Mouse (Mus musculus): ENCODE results near the gene Klf3.
A peak's percentile ranks its signal among the peaks of the same experiment; 100 is the strongest.

Gene Klf3

DNA sequence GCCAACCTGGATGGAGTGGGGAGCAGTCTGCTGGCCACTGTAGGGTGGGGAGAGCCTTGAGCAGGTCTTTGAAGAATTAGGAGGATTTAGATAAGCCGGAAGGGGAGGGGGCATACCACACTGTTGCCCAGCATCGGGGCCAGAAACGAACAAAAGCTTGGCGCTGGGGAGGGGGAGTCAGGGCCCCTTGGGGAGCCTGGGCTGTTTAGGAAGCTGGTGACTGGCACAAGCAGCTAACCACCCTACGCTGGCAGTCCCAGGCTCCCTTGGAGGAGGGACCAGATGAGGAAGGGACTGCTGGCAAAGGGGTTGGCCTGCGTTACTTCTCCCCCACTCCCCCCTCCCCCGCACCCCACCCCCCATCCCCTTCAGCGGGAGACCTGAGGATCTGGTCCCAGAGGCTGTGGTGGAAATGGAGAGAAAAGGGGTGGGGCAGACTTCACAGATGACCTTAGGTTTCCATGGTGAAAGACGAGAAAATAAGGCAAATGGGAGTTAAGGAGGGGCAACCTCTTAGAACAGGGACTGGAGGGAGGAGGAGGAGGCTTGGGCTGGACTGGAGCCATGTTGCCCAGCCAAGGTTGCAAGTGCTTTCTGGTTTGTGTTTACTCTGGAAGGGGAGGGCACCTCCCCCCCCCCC is 7.8 kb downstream of the Klf3 start:
- DNase-seq = no peak

DNA sequence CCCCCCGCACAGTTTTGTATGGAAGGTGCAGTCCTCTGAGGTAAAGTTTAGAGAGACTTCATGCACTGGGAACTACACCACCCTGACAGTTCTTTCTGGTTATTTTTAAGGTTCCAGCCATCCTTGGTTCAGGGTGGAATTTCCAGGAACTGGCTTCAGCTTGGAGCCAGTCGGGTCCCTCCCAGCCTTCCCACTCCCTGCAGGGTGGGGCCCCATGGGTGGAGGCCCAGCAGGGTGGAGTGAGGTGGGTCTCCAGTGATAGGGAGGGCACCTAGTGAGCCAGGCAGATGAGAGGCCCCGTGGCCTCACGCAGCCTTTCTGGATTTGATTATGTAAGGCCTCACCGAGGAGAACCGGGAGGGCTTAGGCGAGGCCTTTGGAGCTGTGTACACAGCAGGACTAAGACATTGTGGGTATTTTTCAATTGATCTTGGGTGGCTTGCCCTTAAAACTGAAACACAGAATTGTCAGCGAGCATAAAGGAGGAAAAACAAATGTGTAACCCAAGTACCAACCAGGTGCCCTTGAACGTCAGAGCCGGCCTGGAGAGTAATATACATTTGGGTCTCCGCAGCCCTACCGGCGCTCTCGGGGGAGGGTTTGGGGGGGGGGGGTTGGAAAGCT is 8.4 kb downstream of the Klf3 start:
- no peak for DNase-seq

DNA sequence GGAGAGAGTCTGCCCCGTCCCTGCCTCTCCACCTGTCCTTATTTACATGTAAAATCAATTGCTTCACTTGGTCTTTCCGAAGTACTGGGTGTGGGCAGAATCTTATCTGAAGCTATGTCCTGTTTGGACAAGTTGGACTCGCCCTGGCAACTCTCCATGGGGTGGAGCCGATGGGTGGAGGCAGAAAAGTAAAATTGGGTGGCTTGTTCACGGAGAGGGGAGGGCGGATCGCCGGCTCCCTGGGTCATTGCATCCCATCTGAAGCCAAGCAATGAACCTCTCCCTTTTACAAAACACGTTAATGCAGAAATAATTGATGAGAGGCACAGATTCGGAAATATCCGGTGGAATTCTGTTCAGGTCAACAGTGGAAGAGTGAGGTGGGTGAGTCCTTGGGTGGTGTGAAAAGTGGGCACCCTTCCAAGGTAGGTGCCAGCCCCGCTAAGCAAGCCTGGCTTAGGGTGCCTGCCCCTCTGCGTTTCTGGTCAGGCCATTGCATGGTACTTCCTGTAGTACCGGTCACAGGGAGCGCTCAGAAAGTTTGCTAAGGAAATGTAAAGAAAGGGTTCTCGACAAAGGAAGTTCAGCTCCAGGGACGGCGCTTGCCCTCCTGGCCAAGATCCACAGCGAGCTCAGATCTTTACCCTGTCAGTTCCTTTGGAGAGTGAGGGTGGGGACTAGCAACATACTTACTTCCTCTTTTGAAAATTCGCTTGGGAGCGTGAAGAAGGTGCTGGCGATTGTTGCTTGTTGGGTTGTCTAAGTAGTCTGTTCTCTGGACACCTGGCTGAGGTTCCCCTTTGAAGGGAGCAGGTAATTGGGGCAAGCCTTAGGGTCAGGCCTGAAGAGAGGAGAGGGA is 9.2 kb downstream of the Klf3 start:
- peak in 1 of 2 experiments; percentile 34 for DNase-seq

DNA sequence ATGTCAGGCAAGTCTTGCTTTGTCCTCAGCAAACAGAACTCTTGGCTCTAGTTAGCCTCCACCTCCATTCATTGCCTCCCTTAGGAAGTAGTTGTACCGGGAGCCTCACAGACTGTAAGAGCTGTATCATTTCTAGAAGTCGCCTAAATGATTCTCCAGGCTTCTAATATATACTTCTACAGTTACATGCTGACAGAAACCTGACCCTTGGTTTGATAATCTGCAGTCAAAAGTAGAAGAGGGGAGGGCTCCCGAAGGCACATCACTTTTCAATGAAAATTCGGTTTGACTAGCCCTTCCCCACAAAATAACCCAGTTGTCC is 9.8 kb downstream of the Klf3 start:
- DNase-seq = no peak

DNA sequence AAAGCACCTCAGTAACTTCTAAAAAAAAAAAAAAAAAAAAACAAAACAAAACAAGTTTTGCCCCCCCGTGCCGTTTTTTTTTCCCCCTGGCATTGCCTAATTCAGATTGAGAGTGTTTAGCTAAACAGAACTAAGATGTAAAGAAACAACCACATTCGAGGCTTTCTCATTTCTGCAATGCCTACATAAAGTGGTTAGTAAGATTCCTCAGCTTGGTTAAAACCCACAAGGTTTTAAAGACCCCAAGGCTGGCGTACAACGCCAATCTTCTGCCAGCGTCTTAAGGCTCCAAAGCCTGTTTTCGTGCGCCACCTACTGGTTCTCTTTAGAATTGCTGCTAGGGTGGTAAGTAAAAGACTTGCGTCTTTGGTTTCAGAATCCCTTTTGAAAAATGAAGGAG is 10.2 kb downstream of the Klf3 start:
- peak; percentile 81 to 86 for DNase-seq

DNA sequence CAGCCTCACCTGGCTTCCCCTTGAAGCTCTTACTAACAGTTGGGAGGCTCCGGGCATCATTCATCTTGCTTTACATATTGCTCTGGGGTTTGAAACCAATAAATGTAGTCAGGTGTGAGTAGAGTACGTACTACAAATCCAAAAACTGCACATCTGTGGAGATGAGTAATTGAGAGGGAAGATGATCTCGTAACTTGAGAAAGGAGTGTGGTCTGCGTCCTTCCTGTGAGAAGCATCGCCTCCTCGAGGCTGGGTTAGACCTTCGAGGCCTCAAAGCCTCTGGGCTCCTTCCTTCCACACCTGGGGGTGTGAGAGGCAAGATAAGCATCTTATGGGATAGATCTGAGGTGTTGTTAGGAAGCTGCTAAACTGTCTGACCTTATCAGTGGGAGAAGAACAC is 11.2 kb downstream of the Klf3 start:
- no peak for DNase-seq

DNA sequence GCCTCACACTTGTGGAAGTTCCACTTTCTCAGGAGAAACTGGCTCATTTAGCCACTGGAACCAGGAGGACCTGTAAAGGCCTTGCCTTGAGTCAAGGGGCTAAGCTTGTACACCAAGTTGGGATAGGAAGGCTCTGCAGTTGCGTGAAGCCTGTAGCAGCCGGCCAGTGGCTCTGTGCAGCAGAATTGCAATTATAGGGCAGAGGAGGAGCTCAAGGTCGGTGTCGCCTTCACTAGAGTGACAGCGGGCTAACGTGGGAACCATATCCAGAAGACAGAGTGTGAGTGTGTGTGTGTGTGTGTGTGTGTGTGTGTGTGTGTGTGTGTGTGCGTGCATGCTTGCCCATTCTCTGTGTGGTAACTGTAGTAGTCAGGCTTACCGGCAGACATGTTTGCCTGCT is 12.4 kb downstream of the Klf3 start:
- no peak for DNase-seq

DNA sequence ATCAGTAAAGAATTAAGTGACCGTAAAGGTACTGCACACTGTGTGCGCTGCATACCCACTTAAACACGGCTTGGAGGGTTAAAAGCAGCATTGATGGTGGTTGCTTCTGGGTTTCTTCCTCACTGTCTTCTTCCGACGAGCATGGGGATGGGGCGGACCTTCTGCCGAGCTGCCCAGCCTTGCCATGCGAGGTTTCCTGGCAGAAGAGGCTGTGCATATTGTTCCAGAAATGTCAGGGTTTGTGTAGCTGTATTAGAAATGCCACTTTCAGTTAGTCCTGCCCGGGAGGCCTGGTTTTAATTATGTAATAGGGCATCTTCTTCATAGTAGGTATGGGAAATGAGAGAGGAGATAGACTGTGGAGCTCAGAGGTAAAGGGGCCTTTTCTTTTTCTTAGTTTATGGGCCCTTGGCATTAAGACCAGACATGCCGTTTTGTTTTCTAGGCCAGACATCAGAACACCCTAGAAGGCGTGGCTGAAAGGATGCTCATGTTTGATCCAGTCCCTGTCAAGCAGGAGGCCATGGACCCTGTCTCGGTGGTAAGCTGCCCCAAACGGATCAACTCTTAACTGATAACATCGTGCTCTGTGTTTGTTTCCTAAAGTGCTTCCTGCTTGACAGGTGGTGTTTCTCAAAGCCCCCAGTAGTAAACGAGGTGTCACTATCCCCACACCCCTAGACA is 13.2 kb downstream of the Klf3 start:
- DNase-seq = no peak

DNA sequence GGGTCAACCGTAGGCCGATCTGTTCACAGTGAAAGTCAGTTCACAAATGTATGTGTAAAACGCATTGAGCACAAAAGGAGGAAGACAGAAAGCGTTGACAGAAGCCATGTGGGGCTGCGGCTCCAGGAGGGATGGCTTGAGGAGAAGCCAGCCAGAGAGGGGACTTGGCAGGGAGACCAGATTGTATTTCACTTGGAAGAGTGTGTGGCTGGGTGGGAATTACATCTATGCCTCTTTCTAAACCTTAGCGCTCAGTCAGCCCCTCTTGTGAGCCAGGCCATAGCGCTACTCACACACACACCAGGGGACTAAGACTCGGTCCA is 13.7 kb downstream of the Klf3 start:
- DNase-seq = no peak

DNA sequence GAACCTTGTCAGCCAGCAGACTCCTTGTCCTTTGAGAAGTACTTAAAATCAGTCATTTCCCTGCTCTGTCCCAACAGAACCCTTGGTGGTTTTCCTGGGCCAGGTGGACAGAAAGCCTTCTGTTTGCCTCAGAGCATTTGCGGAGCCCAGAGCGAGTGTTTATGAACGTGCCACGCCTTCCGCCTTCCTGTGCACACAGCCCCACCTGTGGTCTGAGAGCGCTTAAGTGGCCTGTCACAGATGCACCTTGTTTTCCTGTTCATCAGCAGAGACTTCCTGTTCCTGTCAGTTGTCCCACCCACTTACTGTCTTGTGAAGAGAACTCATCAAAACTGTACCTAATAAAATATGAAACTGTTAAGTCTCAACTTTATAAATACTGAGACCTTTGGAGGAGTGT is 16.2 kb downstream of the Klf3 start:
- DNase-seq = no peak

DNA sequence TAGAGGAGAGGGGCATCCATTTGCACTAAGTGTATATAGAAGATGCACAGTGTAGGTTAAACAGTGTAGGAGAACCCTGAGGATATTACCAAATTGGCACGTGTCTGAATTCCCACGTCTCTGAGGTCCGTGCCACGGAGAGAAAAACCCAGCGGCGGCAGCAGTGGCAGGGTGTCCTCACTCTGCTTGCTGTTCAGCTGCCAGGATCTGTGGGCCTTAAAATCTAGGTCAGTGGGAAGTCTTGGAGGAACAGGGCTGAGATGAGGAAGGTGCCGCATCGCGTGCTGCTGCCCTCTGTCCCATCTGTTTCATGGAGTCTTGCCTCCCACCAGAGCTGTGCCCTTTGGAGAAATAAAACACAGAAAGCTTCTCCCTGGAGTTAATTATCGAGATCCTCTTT is 16.9 kb downstream of the Klf3 start:
- no peak for DNase-seq

DNA sequence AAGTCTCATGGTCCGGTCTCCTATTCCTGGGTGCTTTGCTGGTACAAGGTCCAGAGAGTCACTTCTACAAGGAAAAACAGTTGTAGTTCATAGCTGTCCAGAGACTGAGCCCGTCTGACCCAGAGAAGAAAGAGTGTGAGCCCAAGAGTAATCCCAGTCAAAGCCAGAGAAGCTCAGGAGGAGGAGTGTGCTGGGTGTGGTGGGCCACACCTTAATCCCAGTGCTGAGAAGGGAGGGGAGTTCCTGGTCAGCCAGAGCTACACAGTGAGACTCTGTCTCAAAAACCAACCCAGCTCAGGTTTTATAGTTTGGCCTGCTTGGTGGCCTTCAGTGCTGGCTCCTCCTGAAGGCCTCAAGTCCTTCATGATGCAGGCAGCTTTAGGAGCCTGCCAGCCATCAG is 18.1 kb downstream of the Klf3 start:
- DNase-seq = no peak

DNA sequence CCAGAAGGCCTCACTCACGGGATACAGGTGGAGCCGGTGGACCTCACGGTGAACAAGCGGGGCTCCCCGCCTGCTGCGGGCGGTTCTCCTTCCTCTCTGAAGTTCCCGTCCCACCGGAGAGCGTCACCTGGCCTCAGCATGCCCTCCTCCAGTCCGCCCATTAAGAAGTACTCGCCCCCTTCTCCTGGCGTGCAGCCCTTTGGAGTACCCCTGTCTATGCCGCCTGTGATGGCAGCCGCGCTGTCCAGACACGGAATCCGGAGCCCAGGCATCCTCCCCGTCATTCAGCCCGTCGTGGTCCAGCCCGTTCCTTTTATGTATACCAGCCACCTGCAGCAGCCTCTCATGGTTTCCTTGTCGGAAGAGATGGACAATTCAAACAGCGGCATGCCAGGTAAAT is 18.8 kb downstream of the Klf3 start:
- no peak for DNase-seq

DNA sequence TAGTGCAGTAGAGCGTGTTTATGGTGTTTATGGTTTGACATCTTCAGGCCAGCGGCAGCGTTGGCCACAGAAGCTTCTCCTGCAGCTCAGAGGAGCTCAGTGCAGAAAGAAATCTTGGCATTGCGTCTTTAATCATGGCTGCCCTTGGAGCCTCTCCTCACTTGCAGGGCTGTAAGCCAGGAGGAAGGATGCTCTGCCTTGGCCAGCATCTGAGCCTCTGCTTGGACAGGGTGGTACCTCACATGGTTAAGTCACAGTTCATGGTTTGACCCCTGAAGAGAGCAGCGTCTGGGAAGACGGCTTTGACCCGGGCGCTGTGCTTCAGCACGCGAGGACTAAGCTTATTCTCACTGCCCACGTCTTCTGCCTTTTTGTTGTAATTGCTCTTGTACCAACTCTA is 20.2 kb downstream of the Klf3 start:
- DNase-seq = no peak

DNA sequence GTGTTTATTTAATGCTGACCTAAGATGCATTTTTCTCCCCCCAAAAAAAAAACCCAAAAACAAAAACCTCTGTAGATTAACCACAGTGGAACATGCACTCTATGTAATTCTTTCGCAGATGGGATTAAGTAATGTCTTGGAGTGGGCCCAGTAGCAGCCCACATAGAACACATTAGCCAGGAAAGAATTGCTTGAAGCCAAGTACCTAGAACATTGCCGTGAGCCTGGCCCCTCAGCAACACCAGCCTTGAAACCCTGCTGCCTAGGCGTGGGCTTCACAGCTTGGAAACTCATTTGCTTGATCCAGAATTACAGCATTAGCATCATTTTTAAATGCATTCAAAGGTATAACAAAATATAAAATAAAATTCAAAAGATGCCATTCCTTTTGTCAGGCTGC is 21.6 kb downstream of the Klf3 start:
- no peak for DNase-seq

DNA sequence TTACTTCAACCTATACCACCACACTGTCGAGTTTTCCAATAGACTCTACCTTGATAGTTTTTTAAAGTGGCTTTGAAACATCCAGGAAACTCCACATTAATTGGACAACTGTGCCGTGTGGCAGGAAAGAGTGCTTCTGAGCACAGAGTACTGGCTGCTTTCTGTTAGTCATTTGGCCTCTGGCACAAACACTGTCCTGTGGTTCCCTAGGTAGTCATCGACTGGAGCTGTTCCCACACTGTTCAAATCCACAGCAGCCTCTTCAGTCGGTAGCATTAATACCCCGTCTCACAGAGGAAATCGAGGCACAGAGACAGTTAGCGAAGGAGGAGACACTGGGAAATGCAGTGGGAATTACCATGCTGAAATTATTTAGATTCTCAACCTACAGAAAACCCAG is 22.3 kb downstream of the Klf3 start:
- no peak for DNase-seq

DNA sequence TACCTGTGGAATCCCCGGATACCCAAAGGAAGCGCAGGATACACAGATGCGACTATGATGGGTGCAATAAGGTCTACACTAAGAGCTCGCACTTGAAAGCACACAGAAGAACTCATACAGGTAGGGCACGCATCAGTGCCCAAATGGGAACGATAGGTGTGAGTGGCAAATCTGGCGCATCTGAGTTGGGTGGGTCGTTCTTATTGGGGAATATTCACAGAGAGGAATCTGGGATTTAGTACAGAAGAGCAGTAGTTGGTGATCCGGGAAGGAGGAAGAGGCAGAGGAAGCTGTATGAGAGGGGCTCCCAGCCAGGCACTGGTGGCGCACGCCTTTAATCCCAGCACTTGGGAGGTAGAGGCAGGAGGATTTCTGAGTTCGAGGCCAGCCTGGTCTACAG is 24.0 kb downstream of the Klf3 start:
- no peak for DNase-seq

DNA sequence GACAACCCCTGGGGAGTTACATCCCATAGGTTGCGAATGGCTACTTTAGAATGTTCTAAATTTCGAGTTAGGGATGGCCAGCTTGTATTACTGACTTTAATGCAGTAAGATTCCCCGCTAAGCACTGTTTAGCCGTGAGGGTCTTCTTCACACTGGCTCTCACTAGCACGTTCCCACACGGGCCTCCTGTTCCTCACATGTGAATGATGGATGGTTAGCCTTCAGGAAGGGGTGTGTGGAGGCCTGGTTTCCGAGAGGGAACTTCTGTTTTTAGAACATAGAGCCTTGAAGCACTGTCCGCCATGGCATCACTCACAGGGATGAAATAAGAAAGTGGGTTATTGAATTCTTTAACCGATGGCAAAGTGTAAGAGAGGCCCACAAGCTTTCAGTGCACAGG is 25.1 kb downstream of the Klf3 start:
- DNase-seq = no peak

DNA sequence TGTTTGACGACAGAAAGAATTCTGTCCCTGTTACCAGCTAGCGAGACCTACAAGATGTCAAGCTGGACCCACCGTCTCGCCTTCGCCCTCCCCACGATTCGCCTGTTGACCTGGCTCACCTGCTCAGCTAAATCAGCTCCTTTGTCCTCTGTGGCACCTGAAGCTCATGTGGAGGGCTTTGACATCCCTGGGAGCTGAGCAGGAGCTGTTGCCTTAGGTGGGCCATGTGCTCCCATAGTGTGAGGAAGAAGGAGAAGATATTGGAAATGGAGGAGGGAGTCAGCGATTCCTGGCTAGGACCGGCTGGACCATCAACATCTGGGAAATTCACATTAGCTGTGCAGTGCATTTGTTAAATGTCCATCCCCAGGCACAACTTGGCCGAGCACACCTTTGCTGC is 26.4 kb downstream of the Klf3 start:
- DNase-seq = no peak

DNA sequence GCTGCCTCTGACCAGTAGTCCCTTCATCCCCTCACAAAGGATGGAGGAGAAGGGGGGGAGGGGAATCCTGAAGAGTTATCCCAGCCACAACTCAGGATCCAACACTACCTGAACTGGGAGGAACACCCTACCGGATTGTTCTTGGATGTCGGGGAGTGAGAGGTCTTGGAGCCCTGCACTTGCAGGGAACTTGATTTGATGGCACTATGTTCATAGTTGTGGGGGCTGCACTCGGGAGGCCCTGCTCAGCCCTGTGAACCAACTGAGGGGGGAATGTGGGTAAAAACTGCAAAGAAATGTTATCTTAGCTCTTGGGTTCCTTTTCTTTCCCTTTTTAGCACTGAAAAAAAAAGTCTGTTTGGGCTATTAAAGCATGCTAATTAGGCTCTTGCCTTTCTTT is 27.6 kb downstream of the Klf3 start:
- DNase-seq = no peak

DNA sequence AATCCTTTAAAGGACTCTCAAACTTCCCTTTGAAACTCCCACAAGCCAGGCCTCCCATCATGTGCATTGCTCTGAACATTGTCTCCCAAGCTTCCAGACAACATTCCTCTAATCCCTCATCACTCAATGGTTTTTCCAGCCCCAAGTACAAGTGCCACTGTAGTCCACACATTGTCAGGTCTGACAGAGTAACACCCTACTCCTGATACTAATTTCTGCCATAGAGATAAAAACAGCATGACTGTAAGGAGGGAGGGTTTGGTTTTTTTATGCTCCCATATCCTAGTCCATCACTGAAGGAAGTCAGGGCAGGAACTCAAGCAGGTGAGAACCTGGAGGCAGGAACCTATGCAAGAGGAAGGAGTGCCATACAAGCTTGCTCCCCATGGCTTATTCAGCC is 30.2 kb downstream of the Klf3 start:
- no peak for DNase-seq

DNA sequence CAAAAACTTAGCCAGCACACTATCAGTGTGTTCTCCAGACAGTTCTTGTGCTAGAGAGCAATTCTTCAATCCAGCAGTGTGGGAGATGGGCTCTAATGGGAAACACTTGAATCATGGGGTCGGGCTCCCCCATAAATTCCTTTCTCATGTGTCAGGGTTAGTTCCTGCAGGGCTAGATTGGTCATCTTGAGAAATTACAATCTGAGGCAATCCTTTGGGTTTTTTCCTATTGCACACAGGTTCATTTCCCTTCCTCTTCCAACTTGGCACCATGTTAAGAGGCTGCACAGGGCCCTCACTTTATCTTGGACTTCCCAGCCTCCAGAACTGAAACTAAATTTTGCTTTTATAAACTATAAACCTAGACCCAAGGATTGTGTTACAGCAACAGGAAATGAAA is 31.0 kb downstream of the Klf3 start:
- DNase-seq = no peak

DNA sequence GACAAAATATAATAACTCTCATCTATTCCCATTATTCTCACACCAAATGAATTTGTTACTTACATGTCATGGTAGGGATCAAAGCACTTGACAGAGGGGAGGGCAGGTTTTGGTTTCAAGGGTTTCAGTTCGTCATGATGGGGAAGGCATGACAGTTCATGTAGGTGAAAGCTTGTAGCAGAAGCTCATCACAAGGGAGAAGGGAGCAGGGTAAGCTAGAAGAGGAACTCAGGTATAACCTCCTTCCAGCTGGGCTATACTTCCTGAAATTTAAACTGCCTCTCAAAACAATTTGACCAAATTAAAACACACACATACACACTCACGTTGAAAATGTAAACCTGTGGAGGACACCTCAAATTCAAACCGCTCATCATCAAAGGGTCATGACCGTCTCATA is 32.1 kb downstream of the Klf3 start:
- no peak for DNase-seq

DNA sequence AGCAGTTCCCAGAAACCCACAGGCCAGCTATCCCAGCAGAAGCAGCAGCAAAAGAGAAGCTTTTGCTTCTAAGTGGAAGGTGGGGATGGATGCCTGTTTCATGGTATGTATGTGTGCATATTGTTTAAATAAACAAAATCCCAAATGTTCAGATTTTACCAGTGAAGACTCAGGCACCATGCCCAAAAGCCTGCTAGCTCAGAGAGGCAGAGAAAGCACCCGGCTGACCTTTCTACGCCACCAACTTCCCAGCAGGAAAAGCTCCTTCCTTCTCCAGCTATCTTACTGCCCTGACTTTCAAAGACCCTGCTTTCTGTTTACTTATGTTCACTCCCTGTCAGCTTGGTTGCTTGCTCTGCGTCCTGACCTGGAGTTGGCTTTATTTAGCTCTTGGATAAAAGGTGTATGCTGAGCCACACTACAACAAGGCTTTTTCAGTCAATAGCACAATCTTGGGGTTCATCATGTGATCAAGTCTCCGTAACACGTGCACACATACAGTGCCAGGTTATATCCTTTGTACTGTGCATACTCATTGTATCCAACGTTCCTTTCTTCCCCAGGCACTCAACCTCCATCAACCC is 35.9 kb downstream of the Klf3 start:
- DNase-seq = no peak

Measured in cerebellum, adult 18-20 months (tissue).